Mouse (Mus musculus) ES-E14 (cell line): ENCODE results near the gene Pirb.

Source experiments
- HCFC1 ChIP-seq: IDR thresholded peaks from 2 replicates; pipeline ENCODE4 v1.6.1; 2012; ENCODE audit warnings: low read length, inconsistent platforms, borderline replicate concordance; ENCODE audit not compliant: insufficient read depth
- ZC3H11A ChIP-seq: IDR thresholded peaks from 2 replicates; pipeline ENCODE4 v1.6.1; 2012; ENCODE audit warnings: low read depth, mild to moderate bottlenecking, inconsistent platforms, low read length, borderline replicate concordance

- TF ChIP-seq ZC3H11A, result no peak
- TF ChIP-seq HCFC1, result no peak
These were observed 45.0 kb downstream of the Pirb start for GRCm38 (mm10) chr7:3675228-3675548.
